Mouse (Mus musculus) forebrain, embryonic 10.5 days (tissue): ENCODE results near the gene Bloc1s3. TPM values are rescaled to one million over a fixed set of nuclear protein-coding genes. Genes with fewer than 3 reads are reported as not detected.
A peak's percentile ranks its signal among the peaks of the same experiment; 100 is the strongest.

Source experiments
- DNase-seq: peaks from one replicate; pipeline ENCODE4 v3.0.0-alpha.2; 2017; ENCODE audit warnings: low spot score; ENCODE audit errors: extremely low spot score
- H3K27ac ChIP-seq: fragments of 300-500 bp; sonication (generic); 2 replicates; pipeline ENCODE4 v1.5.1; 2016; ENCODE audit warnings: mild to moderate bottlenecking
- H3K27me3 ChIP-seq: fragments of 300-500 bp; sonication (generic); 2 replicates; pipeline ENCODE4 v1.6.1; 2016; ENCODE audit warnings: mild to moderate bottlenecking; ENCODE audit not compliant: poor library complexity, severe bottlenecking
- H3K36me3 ChIP-seq: fragments of 300-500 bp; sonication (generic); replicated peaks from 2 replicates; pipeline ENCODE4 v1.6.1; 2016; ENCODE audit warnings: mild to moderate bottlenecking, moderate library complexity
- H3K4me1 ChIP-seq: fragments of 300-500 bp; sonication (generic); 2 replicates; pipeline ENCODE4 v1.6.1; 2016
- H3K4me3 ChIP-seq: fragments of 300-500 bp; sonication (generic); 2 replicates; pipeline ENCODE4 v1.5.1; 2016; ENCODE audit warnings: mild to moderate bottlenecking, moderate library complexity
- H3K9me3 ChIP-seq: fragments of 300-500 bp; sonication (generic); 2 replicates; pipeline ENCODE4 v1.6.1; 2016; ENCODE audit warnings: mild to moderate bottlenecking, moderate library complexity
- WGBS: fragments of 180-500 bp; shearing (Covaris S2); methylation state at CpG from one replicate; pipeline ENCODE4 v1.1.7; 2016; 5-methylcytosine and 5-hydroxymethylcytosine counted together
- polyA plus RNA-seq: library from polyadenylated mRNA; unstranded; fragments of >200 nt; fragmentation: Nextera tagmentation; extraction: Ambion mirVana; gene quantifications from 2 replicates; pipeline ENCODE4 v1.2.1, GENCODE M21; 2016

Bloc1s3 gene
- polyA plus RNA-seq, 1 experiment from 2014 or later = 2.1 TPM

- Histone ChIP-seq H3K27ac (peak overlapping the region; percentile 88), H3K4me3 (peak overlapping the region; percentile 60), H3K9me3 (no peaks in the 10 kb centered on the region), H3K4me1 (peaks cover 35% of the 10 kb centered on the region), H3K36me3 (peaks cover 7% of the 10 kb centered on the region; the same call in 1 of the 2 replicates), H3K27me3 (peaks cover 9% of the 10 kb centered on the region; the same call in 1 of the 2 replicates)
- no peak for DNase-seq
- WGBS = 14% methylated on average over 15 of the region's 15 CpGs
These were observed 879 bp upstream of the Bloc1s3 start for GRCm38 (mm10) chr7:19508924-19509568.

- H3K27me3 ChIP-seq = peaks cover 9% of the 10 kb centered on the region; the same call in 1 of the 2 replicates
- H3K9me3 ChIP-seq = no peaks in the 10 kb centered on the region
- H3K27ac ChIP-seq = peak overlapping the region; percentile 88
- peak overlapping the region; percentile 60 for H3K4me3 ChIP-seq
- peaks cover 31% of the 10 kb centered on the region for H3K4me1 ChIP-seq
- no peak for DNase-seq
- 4% methylated on average over 18 of the region's 18 CpGs for WGBS
- peaks cover 7% of the 10 kb centered on the region; the same call in 1 of the 2 replicates for H3K36me3 ChIP-seq
These were observed 570 bp downstream of the Bloc1s3 start for GRCm38 (mm10) chr7:19507612-19507981.

GRCm38 (mm10) chr7:19506969-19507611 lies 1.1 kb downstream of the Bloc1s3 start:
- peak; percentile 76 for DNase-seq
- peak overlapping the region; percentile 88 for H3K27ac ChIP-seq
- WGBS = under 1% methylated on average over 71 of the region's 71 CpGs
- H3K4me1 ChIP-seq = peaks cover 31% of the 10 kb centered on the region
- peaks cover 7% of the 10 kb centered on the region; the same call in 1 of the 2 replicates for H3K36me3 ChIP-seq
- peak overlapping the region; percentile 60 for H3K4me3 ChIP-seq
- H3K9me3 ChIP-seq = no peaks in the 10 kb centered on the region
- H3K27me3 ChIP-seq = peaks cover 9% of the 10 kb centered on the region; the same call in 1 of the 2 replicates

- WGBS = 24% methylated on average over 6 of the region's 6 CpGs
- Histone ChIP-seq H3K36me3 (peaks cover 5% of the 10 kb centered on the region; the same call in 1 of the 2 replicates), H3K4me3 (peak overlapping the region; percentile 60), H3K4me1 (peaks cover 31% of the 10 kb centered on the region), H3K9me3 (no peaks in the 10 kb centered on the region), H3K27ac (no peak overlapping the region), H3K27me3 (peaks cover 9% of the 10 kb centered on the region; the same call in 1 of the 2 replicates)
- DNase-seq = no peak
These were observed 1.8 kb downstream of the Bloc1s3 start for GRCm38 (mm10) chr7:19506326-19506725.

GRCm38 (mm10) chr7:19503481-19504068 lies 4.6 kb downstream of the Bloc1s3 start:
- Histone ChIP-seq H3K4me3 (no peak overlapping the region), H3K27ac (no peak overlapping the region), H3K27me3 (peaks cover 9% of the 10 kb centered on the region; the same call in 1 of the 2 replicates), H3K36me3 (no peaks in the 10 kb centered on the region), H3K4me1 (peaks cover 26% of the 10 kb centered on the region), H3K9me3 (no peaks in the 10 kb centered on the region)
- no peak for DNase-seq
- WGBS = 39% methylated on average over 5 of the region's 5 CpGs

GRCm38 (mm10) chr7:19501658-19502057 lies 6.5 kb downstream of the Bloc1s3 start:
- Histone ChIP-seq H3K4me3 (no peak overlapping the region), H3K4me1 (peaks cover 12% of the 10 kb centered on the region), H3K27ac (no peak overlapping the region), H3K9me3 (no peaks in the 10 kb centered on the region), H3K36me3 (no peaks in the 10 kb centered on the region), H3K27me3 (peaks cover 7% of the 10 kb centered on the region; the same call in 1 of the 2 replicates)
- 72% methylated on average over 4 of the region's 4 CpGs for WGBS
- DNase-seq = no peak

GRCm38 (mm10) chr7:19500420-19501363 lies 7.5 kb downstream of the Bloc1s3 start:
- Histone ChIP-seq H3K27ac (no peak overlapping the region), H3K36me3 (no peaks in the 10 kb centered on the region), H3K4me3 (no peak overlapping the region), H3K4me1 (peaks cover 7% of the 10 kb centered on the region; the same call in 1 of the 2 replicates), H3K9me3 (no peaks in the 10 kb centered on the region), H3K27me3 (no peaks in the 10 kb centered on the region)
- DNase-seq = no peak
- WGBS = 76% methylated on average over 12 of the region's 12 CpGs

GRCm38 (mm10) chr7:19498326-19498725 lies 9.8 kb downstream of the Bloc1s3 start:
- H3K4me3 ChIP-seq = no peak overlapping the region
- DNase-seq = no peak
- H3K36me3 ChIP-seq = no peaks in the 10 kb centered on the region
- peaks cover 7% of the 10 kb centered on the region; the same call in 1 of the 2 replicates for H3K4me1 ChIP-seq
- H3K9me3 ChIP-seq = no peaks in the 10 kb centered on the region
- 89% methylated on average over 4 of the region's 4 CpGs for WGBS
- H3K27ac ChIP-seq = no peak overlapping the region
- H3K27me3 ChIP-seq = peaks cover 5% of the 10 kb centered on the region

GRCm38 (mm10) chr7:19496214-19496555 lies 12.0 kb downstream of the Bloc1s3 start:
- Histone ChIP-seq H3K27me3 (peaks cover 27% of the 10 kb centered on the region), H3K9me3 (no peaks in the 10 kb centered on the region), H3K4me3 (no peak overlapping the region), H3K36me3 (no peaks in the 10 kb centered on the region), H3K27ac (no peak overlapping the region), H3K4me1 (peaks cover 15% of the 10 kb centered on the region)
- no peak for DNase-seq
- WGBS = 82% methylated on average over 5 of the region's 5 CpGs

- Histone ChIP-seq H3K27ac (no peak overlapping the region), H3K36me3 (no peaks in the 10 kb centered on the region), H3K9me3 (no peaks in the 10 kb centered on the region), H3K27me3 (peaks cover 32% of the 10 kb centered on the region), H3K4me1 (peaks cover 15% of the 10 kb centered on the region), H3K4me3 (no peak overlapping the region)
- DNase-seq = no peak
- 79% methylated on average over 20 of the region's 20 CpGs for WGBS
These were observed 12.5 kb downstream of the Bloc1s3 start for GRCm38 (mm10) chr7:19495521-19496213.

GRCm38 (mm10) chr7:19494751-19495474 lies 13.3 kb downstream of the Bloc1s3 start:
- no peak overlapping the region for H3K27ac ChIP-seq
- no peaks in the 10 kb centered on the region for H3K9me3 ChIP-seq
- H3K4me3 ChIP-seq = no peak overlapping the region
- H3K27me3 ChIP-seq = peaks cover 39% of the 10 kb centered on the region
- 81% methylated on average over 25 of the region's 25 CpGs for WGBS
- H3K36me3 ChIP-seq = no peaks in the 10 kb centered on the region
- no peak for DNase-seq
- H3K4me1 ChIP-seq = peaks cover 15% of the 10 kb centered on the region
